Mouse (Mus musculus): ENCODE measurements around the gene Tmem258. TPM values are rescaled to one million over a fixed set of nuclear protein-coding genes. Genes with fewer than 3 reads are reported as not detected.

Gene Tmem258
- polyA plus RNA-seq, 1 experiment from 2014 or later: 449 TPM

- no peak within 1 kb of the TSS for H3K27ac ChIP-seq (replicated peaks)
- H3K36me3 ChIP-seq: no peaks in the 10 kb centered on the region
- WGBS: 7% methylated on average over 43 of the region's 43 CpGs
- H3K27me3 ChIP-seq: peaks cover 5% of the 10 kb centered on the region; the same call in 1 of the 2 replicates
- H3K4me1 ChIP-seq: peaks cover 14% of the 10 kb centered on the region
- peak within 1 kb of the TSS; percentile 50 for H3K4me3 ChIP-seq (replicated peaks)
- H3K9me3 ChIP-seq (replicated peaks): no peaks in the 10 kb centered on the region
- H3K9ac ChIP-seq: peak within 1 kb of the TSS; percentile 44
- ATAC-seq (ENCODE audit: insufficient number of reproducible peaks, low FRiP score, low TSS enrichment, low read depth): peak; percentile 67
- peak within 1 kb of the TSS; percentile 94 for H3K4me2 ChIP-seq (replicated peaks)
Observed at GRCm38 (mm10) chr19:10240654-10241305, 37.0 kb downstream of the Tmem258 start, which contains the start of gene Myrf. TSS of gene Myrf (minus strand) at chr19:10240748.

GRCm38 (mm10) chr19:10242916-10243315 lies 39.1 kb downstream of the Tmem258 start:
- WGBS: 10% methylated on average over 8 of the region's 8 CpGs
- no peak for ATAC-seq (ENCODE audit: insufficient number of reproducible peaks, low FRiP score, low TSS enrichment, low read depth)
- peaks cover 5% of the 10 kb centered on the region; the same call in 1 of the 2 replicates for H3K27me3 ChIP-seq
- H3K36me3 ChIP-seq: no peaks in the 10 kb centered on the region
- no peaks in the 10 kb centered on the region for H3K9me3 ChIP-seq (replicated peaks)
- H3K4me3 ChIP-seq (replicated peaks): no peak overlapping the region
- no peak overlapping the region for H3K4me2 ChIP-seq (replicated peaks)
- no peak overlapping the region for H3K9ac ChIP-seq
- H3K27ac ChIP-seq (replicated peaks): no peak overlapping the region
- peaks cover 21% of the 10 kb centered on the region for H3K4me1 ChIP-seq

GRCm38 (mm10) chr19:10244183-10244582 lies 40.4 kb downstream of the Tmem258 start:
- WGBS: 19% methylated on average over 3 of the region's 3 CpGs
- Histone ChIP-seq H3K4me1 (peaks cover 22% of the 10 kb centered on the region), H3K9me3 (replicated peaks) (no peaks in the 10 kb centered on the region), H3K4me2 (replicated peaks) (no peak overlapping the region), H3K4me3 (replicated peaks) (no peak overlapping the region), H3K27me3 (no peaks in the 10 kb centered on the region; the same call in 1 of the 2 replicates), H3K36me3 (no peaks in the 10 kb centered on the region), H3K9ac (no peak overlapping the region), H3K27ac (replicated peaks) (no peak overlapping the region)
- no peak for ATAC-seq (ENCODE audit: insufficient number of reproducible peaks, low FRiP score, low TSS enrichment, low read depth)

GRCm38 (mm10) chr19:10247165-10247564 lies 43.4 kb downstream of the Tmem258 start:
- Histone ChIP-seq H3K27me3 (no peaks in the 10 kb centered on the region), H3K9me3 (replicated peaks) (no peaks in the 10 kb centered on the region), H3K27ac (replicated peaks) (no peak overlapping the region), H3K4me2 (replicated peaks) (no peak overlapping the region), H3K9ac (no peak overlapping the region), H3K4me1 (peaks cover 7% of the 10 kb centered on the region; the same call in 1 of the 2 replicates), H3K4me3 (replicated peaks) (no peak overlapping the region), H3K36me3 (0 out of 2 replicates have a peak, but pooled peaks cover 8% of the 10 kb centered on the region)
- WGBS: 20% methylated on average over 6 of the region's 6 CpGs
- no peak for ATAC-seq (ENCODE audit: insufficient number of reproducible peaks, low FRiP score, low TSS enrichment, low read depth)

- H3K4me2 ChIP-seq (replicated peaks): no peak overlapping the region
- ATAC-seq (ENCODE audit: insufficient number of reproducible peaks, low FRiP score, low TSS enrichment, low read depth): 0 out of 2 replicates have a peak, but pooled peaks have one; percentile 5
- no peaks in the 10 kb centered on the region for H3K27me3 ChIP-seq
- H3K4me3 ChIP-seq (replicated peaks): no peak overlapping the region
- no peak overlapping the region for H3K27ac ChIP-seq (replicated peaks)
- H3K4me1 ChIP-seq: peaks cover 7% of the 10 kb centered on the region; the same call in 1 of the 2 replicates
- H3K9me3 ChIP-seq (replicated peaks): no peaks in the 10 kb centered on the region
- WGBS: 31% methylated on average over 20 of the region's 20 CpGs
- no peak overlapping the region for H3K9ac ChIP-seq
- 0 out of 2 replicates have a peak, but pooled peaks cover 8% of the 10 kb centered on the region for H3K36me3 ChIP-seq
Observed at GRCm38 (mm10) chr19:10248128-10248527, 44.3 kb downstream of the Tmem258 start.

Small RNA genes lying within 50 kb of the gene (microRNA-seq; reads per million reads assigned to microRNA genes)
- not detected for gene Mir6993 (ENCODE audit: borderline number of aligned reads)

Other genes starting within 250 kb of the Tmem258 start
- gene Fth1, start 223.4 kb upstream of the Tmem258 start, polyA plus RNA-seq (2015; fragmentation: Nextera tagmentation; extraction: Ambion mirVana): 1,601 and 1,694 TPM in 2 replicates
- gene Best1, start 202.4 kb upstream of the Tmem258 start, polyA plus RNA-seq (2015; fragmentation: Nextera tagmentation; extraction: Ambion mirVana): 1.2 and 1.9 TPM in 2 replicates
- 45.8 and 46.1 TPM in 2 replicates for gene Rab3il1, start 202.3 kb upstream of the Tmem258 start, polyA plus RNA-seq (2015; fragmentation: Nextera tagmentation; extraction: Ambion mirVana)
- 16.4 and 17.3 TPM in 2 replicates for gene Fads3, start 162.4 kb upstream of the Tmem258 start, polyA plus RNA-seq (2015; fragmentation: Nextera tagmentation; extraction: Ambion mirVana)
- 59.4 and 61.3 TPM in 2 replicates for gene Fads2, start 102.3 kb upstream of the Tmem258 start, polyA plus RNA-seq (2015; fragmentation: Nextera tagmentation; extraction: Ambion mirVana)
- gene Fads1, start 21.1 kb upstream of the Tmem258 start, polyA plus RNA-seq (2015; fragmentation: Nextera tagmentation; extraction: Ambion mirVana): 77.6 and 78.2 TPM in 2 replicates
- gene Fen1, start 155 bp downstream of the Tmem258 start, polyA plus RNA-seq (2015; fragmentation: Nextera tagmentation; extraction: Ambion mirVana): 62.2 and 65.8 TPM in 2 replicates
- 0.41 and 0.65 TPM in 2 replicates for gene Myrf, start 36.7 kb downstream of the Tmem258 start, polyA plus RNA-seq (2015; fragmentation: Nextera tagmentation; extraction: Ambion mirVana)
- gene Dagla, start 100.9 kb downstream of the Tmem258 start, polyA plus RNA-seq (2015; fragmentation: Nextera tagmentation; extraction: Ambion mirVana): 2.8 and 3.5 TPM in 2 replicates
- 0.95 and 1.1 TPM in 2 replicates for gene Syt7, start 185.1 kb downstream of the Tmem258 start, polyA plus RNA-seq (2015; fragmentation: Nextera tagmentation; extraction: Ambion mirVana)

All from embryonic facial prominence, embryonic 15.5 days (tissue).